Mouse (Mus musculus): ENCODE measurements around the gene Tekt1. TPM values are rescaled to one million over a fixed set of nuclear protein-coding genes. Genes with fewer than 3 reads are reported as not detected.
"Not testable (repeated sequence)": the region's sequence is repeated elsewhere in the genome, so short reads cannot be mapped to it uniquely, and the experiment has no call there.

Tekt1 gene
- total RNA-seq, 2 experiments from 2014 or later, result 2.2 to 2.9 TPM

DNA sequence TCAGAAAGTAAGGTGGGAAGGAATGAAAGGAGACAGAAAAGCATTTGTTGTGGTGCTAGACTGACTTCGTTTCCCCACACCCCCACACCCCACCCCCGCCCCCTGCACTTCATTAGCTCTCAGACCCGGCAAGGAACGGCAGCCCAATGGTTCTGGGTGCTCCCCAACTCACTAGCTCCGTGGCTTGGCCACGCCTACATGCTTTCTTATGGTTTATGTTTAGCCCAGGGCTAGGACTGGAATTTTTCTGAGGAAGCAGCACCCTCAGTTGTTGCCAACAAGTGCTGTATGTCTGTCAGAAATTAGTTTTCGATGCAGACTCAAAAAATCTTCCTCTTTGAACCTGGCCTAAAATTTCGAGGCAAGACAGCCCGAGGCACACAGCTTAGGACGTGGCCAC is 13.7 kb downstream of the Tekt1 start:
- no peak for DNase-seq (ENCODE audit: low spot score in 2 of 2)
- intact Hi-C loops (cut with DNase I), result no loop called here

DNA sequence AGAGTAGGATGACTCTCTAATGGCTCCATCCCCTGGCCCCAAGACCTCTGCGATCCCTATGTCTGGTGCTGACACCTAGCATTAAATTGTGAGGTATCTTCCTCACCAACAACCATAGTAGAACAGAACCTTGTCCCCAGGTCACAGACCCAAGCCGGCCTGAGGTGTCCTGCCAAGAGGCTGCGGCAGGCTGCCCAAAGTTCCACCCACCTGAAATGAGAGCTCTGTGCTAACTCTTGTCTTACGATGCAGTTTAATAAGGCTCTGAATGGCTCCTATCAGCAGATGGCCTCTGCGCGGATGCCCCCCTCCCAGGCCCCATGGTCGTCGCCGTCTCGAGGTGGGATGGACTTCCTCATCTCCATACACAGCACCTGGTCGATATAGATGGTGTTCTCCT is 17.8 kb downstream of the Tekt1 start:
- intact Hi-C loops (cut with DNase I), result loop anchor here (5.0 kb wide), 2 partner anchors 117 to 218 kb away; no protein-coding TSS in a partner anchor
- DNase-seq (ENCODE audit: low spot score in 2 of 2), result no peak

DNA sequence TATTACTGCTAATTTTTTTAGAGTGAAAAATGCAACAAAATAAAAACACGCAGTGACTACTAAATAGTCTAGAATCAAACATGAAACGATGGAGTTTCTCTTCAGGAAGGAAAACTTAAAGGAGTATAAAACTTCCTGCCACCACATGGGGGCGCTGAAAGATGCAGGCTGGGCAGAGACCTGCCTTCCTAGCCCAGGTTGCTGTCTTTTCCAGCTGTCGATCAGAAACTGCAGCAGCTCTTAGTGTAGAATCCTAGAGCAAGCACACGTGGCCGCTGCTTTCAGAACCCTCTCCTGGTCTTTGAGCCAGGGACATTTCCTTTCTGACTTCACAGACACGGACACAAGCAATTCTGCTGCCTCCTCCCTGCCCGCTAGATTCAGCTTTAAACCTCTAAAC is 18.3 kb downstream of the Tekt1 start:
- DNase-seq (ENCODE audit: low spot score in 2 of 2), result peak in 1 of 2 experiments; percentile 35
- intact Hi-C loops (cut with DNase I), result loop anchor here (2.0 to 5.0 kb wide), 3 partner anchors 85 to 218 kb away; no protein-coding TSS in a partner anchor

DNA sequence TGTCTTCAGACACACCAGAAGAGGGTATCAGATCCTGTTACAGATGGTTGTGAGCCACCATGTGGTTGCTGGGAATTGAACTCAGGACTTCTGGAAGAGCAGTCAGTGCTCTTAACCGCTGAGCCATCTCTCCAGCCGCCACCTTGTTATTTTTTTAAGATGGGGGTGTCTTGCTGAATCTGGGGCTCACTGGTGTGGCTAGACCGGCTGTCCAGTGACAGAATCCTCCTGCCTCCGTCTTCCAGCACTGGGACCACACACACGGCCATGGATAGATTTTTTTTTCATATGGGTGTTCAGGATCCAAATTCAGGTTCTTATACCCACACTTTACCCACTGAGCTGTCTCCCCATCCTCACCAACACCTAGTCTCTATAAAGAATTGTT is 19.0 kb downstream of the Tekt1 start:
- not testable (repeated sequence) for DNase-seq (ENCODE audit: low spot score in 2 of 2)
- intact Hi-C loops (cut with DNase I), result loop anchor here (2.0 to 5.0 kb wide), 3 partner anchors 86 to 219 kb away; no protein-coding TSS in a partner anchor

DNA sequence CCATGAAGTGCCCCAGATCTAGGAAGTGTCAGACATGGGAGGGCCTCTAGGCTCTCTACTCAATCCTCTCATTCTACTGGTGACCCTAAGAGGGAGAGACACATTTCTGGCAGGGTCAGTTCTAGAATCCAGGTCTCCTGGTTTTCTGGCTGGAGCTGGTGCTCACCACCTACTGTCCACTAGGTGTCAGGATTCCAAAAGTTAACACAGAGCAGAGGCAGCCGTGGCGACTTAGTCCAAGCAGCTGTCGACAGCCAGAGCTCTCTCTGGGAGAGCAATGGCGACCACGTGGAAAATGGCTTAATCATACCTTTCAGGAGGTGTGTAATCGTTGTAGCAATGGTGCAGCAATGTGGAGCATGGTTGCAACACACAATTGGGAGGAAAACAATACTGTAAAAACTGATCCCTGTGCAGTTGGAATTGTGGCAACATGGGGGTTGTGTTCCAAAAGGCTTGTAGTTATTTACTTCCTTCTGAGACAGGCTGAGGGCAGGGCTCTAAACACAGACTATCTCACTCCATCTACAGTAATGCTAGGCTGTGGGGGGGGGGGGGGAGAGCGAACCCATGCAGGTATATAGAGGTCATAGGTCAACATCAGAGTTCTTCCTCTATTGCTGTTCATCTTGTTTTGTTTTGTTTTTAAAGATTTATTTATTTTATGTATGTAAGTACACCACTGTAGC is 19.5 kb downstream of the Tekt1 start:
- intact Hi-C loops (cut with DNase I), result loop anchor here (2.0 to 5.0 kb wide), 3 partner anchors 86 to 220 kb away; no protein-coding TSS in a partner anchor
- DNase-seq (ENCODE audit: low spot score in 2 of 2), result peak; percentile 52 to 66

DNA sequence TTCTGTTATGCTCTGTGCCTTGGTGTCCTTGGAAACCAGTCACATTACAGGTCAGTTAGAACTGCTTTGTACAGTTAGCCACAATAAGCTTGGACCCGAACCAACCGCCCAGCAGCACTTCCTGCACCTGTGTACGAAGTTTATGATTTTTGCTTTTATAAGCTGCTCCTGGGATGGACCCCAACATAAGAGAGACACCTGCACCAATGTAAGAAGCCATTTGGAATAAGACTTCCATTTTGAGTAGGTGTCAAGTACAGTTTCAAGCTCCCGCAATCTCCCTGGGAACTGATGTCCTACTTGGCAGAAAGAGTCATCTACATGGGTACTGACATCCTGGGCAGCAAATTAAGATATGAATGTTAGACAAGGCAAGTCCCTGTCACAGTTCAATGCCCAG is 22.5 kb downstream of the Tekt1 start:
- intact Hi-C loops (cut with DNase I), result loop anchor here (5.0 kb wide), 2 partner anchors 112 to 223 kb away; no protein-coding TSS in a partner anchor
- DNase-seq (ENCODE audit: low spot score in 2 of 2), result no peak

DNA sequence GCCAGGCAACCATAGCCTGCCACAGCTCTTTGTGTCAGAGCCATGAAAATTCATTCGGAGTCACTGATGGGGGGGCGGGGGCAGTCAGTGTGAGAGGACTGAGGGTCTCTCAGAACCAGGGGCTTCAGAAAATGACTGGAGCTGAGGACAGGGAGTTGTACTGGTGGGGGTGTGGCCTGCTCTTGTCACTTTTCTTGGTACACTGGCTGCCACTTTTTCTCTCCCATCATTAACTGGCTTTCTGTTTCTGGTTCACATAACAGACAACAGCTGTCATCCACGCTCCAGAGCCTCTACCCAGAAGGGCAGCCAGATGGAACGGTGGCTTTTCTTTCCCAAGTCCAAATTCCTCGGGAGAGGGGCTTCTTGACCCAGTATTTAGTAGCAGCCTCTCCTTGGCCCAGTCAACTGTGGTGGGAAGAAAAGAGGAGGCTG is 23.8 kb downstream of the Tekt1 start:
- no peak for DNase-seq (ENCODE audit: low spot score in 2 of 2)
- intact Hi-C loops (cut with DNase I), result no loop called here

DNA sequence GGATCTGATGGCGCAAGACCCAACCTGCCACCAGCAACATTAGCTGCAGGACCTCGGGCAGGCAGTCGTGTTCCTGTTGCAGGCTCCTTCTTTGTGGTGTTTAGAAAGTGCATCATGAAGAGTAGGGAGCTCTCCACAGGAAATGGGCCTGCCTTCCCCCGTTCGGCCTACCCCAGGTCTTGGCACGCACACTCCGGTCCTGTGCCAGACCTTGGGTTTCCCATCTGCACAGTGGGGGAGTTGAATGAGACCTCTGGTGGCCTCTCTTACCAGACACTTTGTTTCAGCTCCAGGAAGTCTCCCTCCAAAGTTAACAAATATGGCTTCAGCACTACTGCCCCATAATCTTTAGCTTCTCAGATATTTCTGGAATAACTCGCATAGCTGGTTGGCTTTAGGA is 25.5 kb downstream of the Tekt1 start:
- intact Hi-C loops (cut with DNase I), result no loop called here

DNA sequence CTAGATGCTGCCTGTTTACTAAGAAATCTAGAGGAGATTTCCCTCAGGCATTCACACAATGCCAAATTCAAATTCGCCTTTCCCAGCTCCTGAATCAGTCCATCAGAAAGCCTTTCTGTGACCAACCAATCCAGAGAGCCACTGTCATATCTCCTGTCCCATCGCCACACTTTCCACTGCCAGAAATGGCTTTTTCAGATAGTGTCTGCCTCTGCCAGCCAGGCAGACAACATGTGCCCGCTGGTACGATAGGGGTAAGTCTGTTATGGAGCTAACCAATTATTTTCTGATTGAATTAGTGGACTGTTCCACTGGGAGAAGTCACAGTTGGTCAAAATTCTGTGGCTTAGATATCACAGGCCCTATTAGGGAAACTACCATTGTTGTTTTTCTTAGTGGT is 27.6 kb downstream of the Tekt1 start:
- intact Hi-C loops (cut with DNase I), result no loop called here
- DNase-seq (ENCODE audit: low spot score in 2 of 2), result no peak

More for the DNA sequence above, 25.5 kb downstream of the Tekt1 start:
- DNase-seq (ENCODE audit: low spot score in 2 of 2), result no peak

DNA sequence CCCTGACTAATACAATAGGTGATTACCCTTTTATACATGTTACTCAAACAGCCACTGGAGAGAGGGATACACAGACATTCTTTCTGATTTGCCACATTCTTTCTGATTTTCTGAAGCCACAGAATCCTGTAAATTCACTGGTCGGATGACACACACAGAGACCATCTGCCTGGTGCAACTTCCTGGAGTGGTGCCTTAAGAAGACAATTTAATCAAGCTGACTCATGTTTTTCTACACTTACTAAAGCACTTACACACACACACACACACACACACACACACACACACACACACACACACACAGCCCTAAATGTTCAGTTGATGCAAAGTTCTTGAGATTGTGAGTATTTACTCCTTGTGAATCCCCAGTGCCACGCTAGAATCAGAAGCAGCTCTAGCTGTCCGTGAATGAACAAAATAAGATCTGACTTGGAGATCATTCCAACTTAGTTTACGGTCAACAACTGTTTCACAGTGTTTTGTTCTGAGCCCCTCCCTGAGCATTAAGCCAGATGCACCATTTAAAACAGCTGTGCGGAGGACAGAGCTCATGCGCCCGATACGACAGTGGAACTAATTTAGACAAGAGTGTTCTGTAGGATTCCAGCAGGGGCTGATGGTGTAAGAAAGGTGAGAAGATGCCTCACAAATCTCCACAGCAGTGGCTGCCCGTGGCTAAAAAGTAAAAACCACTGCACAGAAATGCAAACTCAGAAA is 29.1 kb downstream of the Tekt1 start:
- DNase-seq (ENCODE audit: low spot score in 2 of 2), result peak; percentile 27 to 37
- intact Hi-C loops (cut with DNase I), result no loop called here

DNA sequence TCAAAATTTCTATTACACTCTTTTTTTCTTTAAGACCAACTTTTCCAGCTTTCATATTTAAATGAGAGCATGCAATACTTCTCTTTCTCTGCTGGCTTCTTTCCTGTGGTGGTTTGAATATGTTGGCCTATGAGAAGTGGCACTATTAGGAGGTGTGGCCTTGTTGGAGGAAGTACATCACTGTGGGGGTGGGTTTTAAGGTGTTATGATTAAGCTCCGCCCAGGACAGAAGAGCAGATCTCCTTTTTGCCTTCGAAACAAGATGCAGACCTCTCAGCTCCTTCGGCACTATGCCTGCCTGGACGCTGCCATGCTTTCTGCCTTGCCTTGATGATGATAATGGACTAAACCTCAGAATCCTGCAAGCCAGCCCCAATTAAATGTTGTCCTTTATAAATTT is 36.5 kb downstream of the Tekt1 start:
- intact Hi-C loops (cut with DNase I), result no loop called here
- no peak for DNase-seq (ENCODE audit: low spot score in 2 of 2)

DNA sequence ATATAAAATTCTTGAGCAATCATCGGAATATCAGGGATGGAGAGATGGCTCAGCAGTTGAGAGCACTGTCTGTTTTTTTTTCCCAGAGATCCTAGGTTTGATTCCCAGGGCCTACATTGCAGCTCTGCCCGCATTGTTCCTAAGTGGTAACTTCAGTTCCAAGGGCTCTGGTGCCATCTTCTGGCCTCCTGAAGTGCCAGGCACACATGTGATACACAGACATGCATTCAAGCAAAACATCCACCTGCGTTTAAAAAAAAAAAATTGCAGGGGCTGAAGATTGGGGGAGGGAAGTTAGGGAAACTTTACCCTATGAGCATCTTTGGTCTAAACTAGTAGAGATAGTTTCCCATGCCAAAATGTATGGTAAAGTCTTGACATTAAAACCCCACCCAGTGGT is 37.8 kb downstream of the Tekt1 start:
- intact Hi-C loops (cut with DNase I), result loop anchor here (5.0 kb wide), 2 partner anchors 57 to 97 kb away; partner anchors contain the start of gene Slc13a5
- DNase-seq (ENCODE audit: low spot score in 2 of 2), result no peak

DNA sequence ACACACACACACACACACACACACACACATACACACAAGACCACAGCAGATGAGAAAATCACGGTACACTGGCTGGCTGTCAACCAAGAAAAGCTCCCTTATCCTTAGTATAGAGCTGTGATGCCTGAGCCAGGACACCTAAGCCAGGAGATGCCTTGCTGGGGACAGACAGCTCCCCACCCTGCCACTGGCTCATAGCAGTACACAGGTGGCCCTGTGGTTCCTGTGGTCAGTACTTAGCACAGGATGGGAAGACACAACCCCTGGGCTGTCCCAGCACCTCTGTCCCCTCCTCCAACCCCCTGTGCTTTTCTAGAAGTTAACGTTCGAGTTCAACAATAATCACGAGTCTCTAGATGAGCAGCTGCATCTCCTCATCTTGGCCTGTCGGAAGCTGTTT is 44.2 kb downstream of the Tekt1 start:
- intact Hi-C loops (cut with DNase I), result no loop called here
- DNase-seq (ENCODE audit: low spot score in 2 of 2), result no peak

DNA sequence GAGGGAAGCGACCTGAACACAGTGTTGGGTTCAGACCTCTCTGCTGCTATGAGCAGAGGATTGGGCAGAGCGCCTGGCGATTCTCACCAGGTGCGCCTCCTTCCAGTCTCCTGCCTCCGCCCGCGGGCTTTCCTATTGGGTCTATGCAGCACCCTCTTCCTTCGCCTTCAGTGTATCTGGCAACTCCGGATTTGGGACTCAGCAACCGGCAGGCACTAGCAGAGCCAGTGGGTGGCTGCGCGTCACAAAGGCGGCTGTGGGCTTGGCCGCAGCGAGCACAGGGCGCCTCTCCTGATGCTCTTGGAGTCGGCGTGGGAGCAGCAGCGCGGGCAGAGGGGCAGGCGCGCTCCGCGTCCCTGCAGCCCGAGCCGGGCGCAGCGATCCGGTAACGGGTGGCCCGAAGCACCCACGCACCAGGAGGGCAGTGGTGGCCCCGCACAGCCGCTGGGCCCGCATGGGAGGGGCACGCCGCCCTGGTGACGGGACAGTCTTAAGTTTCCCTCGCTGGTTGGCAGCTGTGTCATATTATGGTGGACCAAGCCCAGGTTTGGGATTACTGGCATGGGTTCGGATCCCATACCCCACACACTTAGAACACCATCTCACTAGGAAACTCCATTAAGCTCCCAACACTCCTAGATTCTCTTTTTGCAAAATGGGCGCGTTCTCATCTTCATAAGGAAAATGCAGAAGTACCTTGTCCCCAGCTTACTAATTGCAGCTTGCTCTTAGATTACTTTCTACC is 47.9 kb downstream of the Tekt1 start, which contains the start of gene Fbxo39:
TSS of gene Fbxo39 (plus strand) at position 294 of the 745 bp plus-strand sequence.
- peak; percentile 47 to 76 for DNase-seq (ENCODE audit: low spot score in 2 of 2)
- intact Hi-C loops (cut with DNase I), result no loop called here

DNA sequence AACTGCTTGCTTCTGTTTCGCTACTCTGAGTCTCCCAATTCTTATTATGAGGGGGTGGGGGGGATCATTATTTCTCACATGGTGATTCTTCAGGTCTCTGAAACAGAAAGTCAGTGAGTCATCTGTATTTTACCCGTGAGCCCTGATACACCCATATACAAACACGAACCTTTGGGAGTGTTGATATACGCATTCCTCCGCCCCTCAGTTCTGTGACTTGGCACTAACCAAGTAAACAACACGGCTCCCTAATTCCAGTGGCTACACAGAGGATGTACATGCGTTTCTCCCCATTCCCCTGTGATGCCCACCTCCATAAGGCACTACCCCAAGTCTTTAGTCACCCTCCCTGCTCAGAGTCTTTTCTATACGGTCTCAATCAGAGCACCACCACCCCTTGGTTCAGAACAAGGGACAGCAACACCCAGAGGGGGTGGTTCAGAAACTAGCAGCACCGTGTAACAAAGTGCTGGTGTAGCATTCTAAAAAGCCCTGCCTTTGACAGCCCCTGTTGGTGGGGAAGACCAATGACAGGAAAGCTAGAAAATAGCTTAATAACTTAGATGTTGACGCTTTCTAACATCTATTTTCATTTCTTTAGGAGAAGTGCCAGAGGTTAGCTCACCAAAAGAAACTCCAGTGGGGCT is 50.8 kb downstream of the Tekt1 start:
- no peak for DNase-seq (ENCODE audit: low spot score in 2 of 2)
- intact Hi-C loops (cut with DNase I), result no loop called here

DNA sequence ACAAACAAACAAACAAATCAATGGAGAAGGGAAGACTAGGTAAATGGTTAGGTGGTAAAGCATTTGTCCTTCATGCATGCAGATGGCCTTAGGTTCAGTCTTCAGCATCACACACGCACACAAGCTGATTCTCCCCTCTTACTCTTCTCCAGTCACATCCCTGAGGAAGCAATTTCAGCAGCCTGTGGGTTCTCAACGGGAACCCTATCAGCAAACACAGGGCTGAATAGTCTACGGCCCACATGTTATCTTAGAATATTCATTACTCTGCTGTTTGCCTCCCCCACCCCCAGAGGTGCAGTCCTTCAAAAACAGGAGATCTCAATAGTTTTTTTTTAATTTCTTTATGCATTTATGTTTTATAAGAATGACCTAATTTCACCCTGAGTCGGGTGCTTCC is 51.8 kb downstream of the Tekt1 start:
- intact Hi-C loops (cut with DNase I), result no loop called here
- DNase-seq (ENCODE audit: low spot score in 2 of 2), result no peak

DNA sequence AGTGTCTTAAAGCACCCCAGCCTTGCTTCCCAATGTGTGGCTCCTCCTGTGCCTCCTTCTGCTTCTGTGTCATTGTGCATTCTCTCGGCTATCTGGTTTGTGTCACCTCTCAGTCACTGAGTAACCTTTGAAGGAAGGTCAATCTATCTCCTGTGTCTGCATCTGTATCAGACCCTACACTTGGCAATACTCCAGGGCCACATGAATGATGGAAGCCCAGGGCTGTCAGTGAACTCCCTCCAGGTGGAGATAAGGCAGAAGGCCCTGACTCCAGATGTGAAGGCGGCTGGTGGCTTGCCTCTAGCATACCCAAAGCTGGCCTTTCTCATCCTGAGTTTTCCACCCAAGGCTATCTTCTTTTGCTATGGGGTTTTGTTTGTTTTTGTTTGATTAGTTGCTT is 53.3 kb downstream of the Tekt1 start:
- intact Hi-C loops (cut with DNase I), result no loop called here
- DNase-seq (ENCODE audit: low spot score in 2 of 2), result no peak

DNA sequence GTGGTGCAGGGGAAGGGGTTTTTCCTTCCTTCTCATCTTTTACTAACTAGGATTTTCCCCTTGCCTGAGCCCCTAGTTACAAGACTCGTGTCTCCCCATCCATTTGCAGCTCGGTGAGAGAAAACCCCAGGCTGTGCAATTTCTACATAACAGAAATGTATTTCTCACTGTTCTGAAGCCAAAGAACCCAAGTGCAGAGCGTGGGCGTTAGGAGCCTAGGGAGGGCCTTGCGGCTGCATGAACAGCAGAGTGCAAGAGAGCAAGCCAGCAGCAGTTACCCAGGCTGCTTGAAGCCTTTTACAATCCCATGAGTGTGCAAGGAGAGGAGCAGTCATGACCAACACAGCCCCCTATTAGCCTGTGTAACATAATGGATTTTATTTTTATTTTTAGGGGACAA is 54.8 kb downstream of the Tekt1 start:
- intact Hi-C loops (cut with DNase I), result no loop called here
- peak; percentile 30 to 36 for DNase-seq (ENCODE audit: low spot score in 2 of 2)

DNA sequence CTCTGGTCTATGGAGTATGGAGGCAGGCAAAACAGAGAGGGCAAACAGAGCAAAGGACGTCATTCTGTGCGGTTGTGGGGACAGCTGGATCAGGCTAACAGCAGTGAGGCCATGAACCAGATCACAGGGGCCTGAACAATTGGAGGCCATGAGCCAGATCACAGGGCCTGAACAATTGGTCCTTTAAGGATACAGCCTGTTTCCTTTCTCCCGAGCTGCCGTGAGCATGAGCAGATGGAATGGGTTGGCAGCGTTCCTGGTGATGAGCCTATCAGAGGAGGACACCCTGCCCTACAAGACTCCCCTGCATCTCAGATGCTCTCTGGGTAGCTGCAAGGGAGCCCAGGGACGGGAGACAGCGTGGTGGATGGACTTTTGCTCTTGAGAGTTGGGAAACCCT is 60.0 kb downstream of the Tekt1 start:
- intact Hi-C loops (cut with DNase I), result no loop called here

DNA sequence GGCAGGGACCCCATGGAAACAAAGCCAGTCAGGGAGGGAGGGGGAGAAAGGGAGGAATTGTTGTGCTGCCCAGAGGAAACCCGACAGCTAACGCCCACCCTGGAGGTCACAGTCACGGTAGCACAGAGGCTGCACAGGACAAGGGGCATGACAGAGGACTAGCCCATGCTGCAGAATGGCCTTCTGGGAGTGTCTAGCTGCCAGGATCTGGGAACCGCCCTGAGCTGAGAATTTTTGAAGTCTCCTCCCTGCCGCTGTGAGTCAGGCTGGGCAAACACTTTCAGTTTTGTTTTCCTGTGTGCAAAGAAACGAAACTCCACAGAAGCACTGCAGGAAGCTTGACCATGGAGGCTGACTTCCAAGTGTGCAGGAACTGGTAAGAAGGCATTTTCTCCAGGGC is 60.9 kb downstream of the Tekt1 start, which contains the start of gene Xaf1:
TSS of gene Xaf1 (plus strand) at position 296 of the 400 bp plus-strand sequence.
- DNase-seq (ENCODE audit: low spot score in 2 of 2), result peak in 1 of 2 experiments; percentile 29
- intact Hi-C loops (cut with DNase I), result no loop called here

More for the DNA sequence above, 60.0 kb downstream of the Tekt1 start:
- DNase-seq (ENCODE audit: low spot score in 2 of 2), result peak; percentile 49 to 64
